Mouse (Mus musculus) naive thymus-derived CD4-positive, alpha-beta T cell, adult 2 months (primary cell): Measurements from ENCODE around the gene Serpina1f.
"Not testable (repeated sequence)": the region's sequence is repeated elsewhere in the genome, so short reads cannot be mapped to it uniquely, and the experiment has no call there.

Experiments used
- DNase-seq: peaks from one replicate; pipeline ENCODE4 v3.0.0-alpha.2; 2011; ENCODE audit warnings: low read depth

Gene Serpina1f

GRCm38 (mm10) chr12:103662053-103662452 is 33.3 kb downstream of the Serpina1f start:
- DNase-seq = not testable (repeated sequence)

DNA sequence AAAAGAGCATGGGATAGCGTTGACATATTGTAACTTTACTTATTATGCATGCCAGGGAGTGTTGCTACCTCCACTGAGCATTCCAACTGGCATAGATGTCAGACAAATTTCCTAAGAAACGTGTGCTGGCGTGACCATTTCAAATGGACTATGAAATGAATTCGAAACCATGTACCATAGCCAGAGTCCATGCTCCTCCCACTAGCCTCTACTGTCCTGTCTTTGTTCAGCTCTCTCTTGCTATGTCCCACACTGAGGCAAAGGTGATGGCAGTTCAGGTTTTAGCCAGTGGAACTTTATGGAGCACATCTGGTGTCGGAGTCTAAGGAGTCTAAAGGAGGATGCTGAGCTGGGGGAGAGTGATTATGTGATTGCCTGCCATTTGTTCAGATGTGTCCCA is 35.3 kb downstream of the Serpina1f start:
- no peak for DNase-seq

DNA sequence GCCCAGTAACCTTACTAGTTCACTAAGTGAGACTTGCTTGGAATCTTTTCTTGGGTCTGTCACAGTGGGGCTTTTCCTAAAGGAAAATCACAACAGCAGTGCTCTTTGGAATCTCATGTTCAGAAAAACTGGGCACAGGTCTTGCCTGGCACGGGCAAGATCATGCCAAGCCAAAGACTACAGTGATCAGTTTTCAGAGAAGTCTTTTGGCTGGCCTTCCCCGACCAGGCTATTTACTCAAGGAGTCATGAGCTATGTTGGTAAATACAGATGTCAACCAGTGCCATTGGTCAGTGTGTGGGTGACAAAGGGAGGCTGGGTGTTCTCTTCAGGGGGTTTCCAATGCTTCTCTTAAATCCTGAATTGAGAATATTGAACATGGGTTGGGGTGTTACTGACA is 36.2 kb downstream of the Serpina1f start:
- DNase-seq = no peak

DNA sequence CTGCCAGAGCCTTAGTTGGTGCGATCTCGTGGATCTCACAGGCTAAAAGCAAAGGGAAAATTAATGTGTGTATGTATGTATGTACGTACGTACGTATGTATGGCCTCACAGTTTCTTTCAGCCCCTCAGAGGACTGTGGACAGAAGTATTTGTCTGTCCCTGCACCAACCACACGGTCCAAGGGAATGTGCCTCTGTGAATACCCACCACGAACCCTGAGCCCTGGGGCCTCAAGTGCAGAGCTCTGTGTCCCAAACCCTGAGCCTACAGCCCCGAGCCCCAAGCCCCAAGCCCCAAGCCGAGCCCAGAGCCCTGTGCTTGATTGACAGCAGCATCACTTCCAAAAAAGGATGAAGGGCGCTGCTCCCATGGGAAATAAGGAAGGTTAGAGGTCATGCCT is 37.3 kb downstream of the Serpina1f start:
- no peak for DNase-seq

GRCm38 (mm10) chr12:103656848-103657626 is 38.3 kb downstream of the Serpina1f start, which contains the start of gene Serpina6:
TSS of gene Serpina6 (minus strand) at chr12:103657212.
- DNase-seq = no peak

- no peak for DNase-seq
Measured at GRCm38 (mm10) chr12:103655123-103656044, 39.9 kb downstream of the Serpina1f start.

DNA sequence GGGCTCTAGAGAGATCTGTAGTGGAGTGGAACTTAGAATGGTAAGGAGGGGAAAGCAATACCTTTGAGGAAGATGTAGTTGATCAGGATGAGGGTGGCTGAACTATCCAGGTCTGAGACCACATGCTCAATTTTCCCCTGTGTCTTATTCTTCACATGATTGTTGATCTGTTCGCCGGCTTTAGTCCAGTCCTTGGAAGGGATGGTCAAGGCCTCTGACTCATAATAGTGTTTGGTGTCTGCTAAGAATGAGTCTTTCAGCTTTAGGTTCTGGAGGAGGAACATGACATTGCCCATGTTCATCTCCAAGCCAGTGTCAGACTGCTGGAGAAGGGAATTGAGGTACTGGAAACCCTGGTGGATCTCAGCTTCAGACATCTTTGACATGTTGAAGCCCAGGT is 41.5 kb downstream of the Serpina1f start:
- DNase-seq = no peak

GRCm38 (mm10) chr12:103646314-103646713 is 49.0 kb downstream of the Serpina1f start:
- no peak for DNase-seq

DNA sequence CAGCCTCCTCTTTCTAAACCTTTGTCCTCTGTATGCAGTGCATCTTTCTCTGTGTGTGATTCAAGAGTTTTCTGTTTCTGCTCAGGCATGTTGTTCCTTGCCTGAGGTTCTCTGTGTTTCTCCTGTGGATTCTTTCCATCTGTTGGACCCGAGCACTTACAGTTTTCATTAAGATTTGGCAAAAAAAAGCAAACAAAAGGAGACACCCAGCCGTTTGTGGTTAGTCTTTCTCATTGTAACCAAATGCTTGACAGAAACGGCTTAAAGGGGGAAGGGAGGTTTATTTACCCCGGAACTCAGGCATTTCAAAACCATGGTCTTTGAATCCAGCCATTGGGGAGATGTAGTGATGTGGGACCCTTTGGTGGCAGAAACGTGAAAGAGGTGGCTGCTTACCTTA is 50.7 kb downstream of the Serpina1f start:
- no peak for DNase-seq

GRCm38 (mm10) chr12:103643818-103644217 is 51.5 kb downstream of the Serpina1f start:
- DNase-seq = no peak

GRCm38 (mm10) chr12:103643336-103643735 is 52.0 kb downstream of the Serpina1f start:
- DNase-seq = peak; percentile 33
